Mouse (Mus musculus) limb, embryonic 15.5 days (tissue): Measurements from ENCODE around the gene Gm21319. TPM values are rescaled to one million over a fixed set of nuclear protein-coding genes. Genes with fewer than 3 reads are reported as not detected.
"Not testable (repeated sequence)": the region's sequence is repeated elsewhere in the genome, so short reads cannot be mapped to it uniquely, and the experiment has no call there.

Experiments
- ATAC-seq: fragments of 200-750 bp; cut with Nextera tagmentation; 2 replicates; pipeline ENCODE4 v1.8.0; 2017; ENCODE audit warnings: low read depth, moderate TSS enrichment; ENCODE audit not compliant: insufficient number of reproducible peaks, low FRiP score, low TSS enrichment
- H3K27ac ChIP-seq: fragments of 300-500 bp; sonication (generic); 2 replicates; pipeline ENCODE4 v1.5.1; 2015; ENCODE audit warnings: moderate library complexity, mild to moderate bottlenecking, inconsistent platforms
- H3K27me3 ChIP-seq: fragments of 300-500 bp; sonication (generic); 2 replicates; pipeline ENCODE4 v1.6.1; 2015; ENCODE audit warnings: inconsistent platforms
- H3K36me3 ChIP-seq: fragments of 300-500 bp; sonication (generic); 2 replicates; pipeline ENCODE4 v1.6.1; 2015; ENCODE audit warnings: inconsistent platforms
- H3K4me1 ChIP-seq: fragments of 300-500 bp; sonication (generic); 2 replicates; pipeline ENCODE4 v1.6.1; 2015; ENCODE audit warnings: inconsistent platforms
- H3K4me2 ChIP-seq: fragments of 300-500 bp; sonication (generic); 2 replicates; pipeline ENCODE4 v1.6.1; 2015; ENCODE audit warnings: mild to moderate bottlenecking, inconsistent platforms
- H3K4me3 ChIP-seq: fragments of 300-500 bp; sonication (generic); 2 replicates; pipeline ENCODE4 v1.5.1; 2015; ENCODE audit warnings: mild to moderate bottlenecking, inconsistent platforms
- H3K9ac ChIP-seq: fragments of 300-500 bp; sonication (generic); 2 replicates; pipeline ENCODE4 v1.6.1; 2015; ENCODE audit warnings: inconsistent platforms
- H3K9me3 ChIP-seq: fragments of 300-500 bp; sonication (generic); 2 replicates; pipeline ENCODE4 v1.6.1; 2016; ENCODE audit warnings: inconsistent platforms
- WGBS: fragments of 180-500 bp; shearing (Covaris S2); methylation state at CpG from one replicate; pipeline ENCODE4 v1.1.7; 2015; 5-methylcytosine and 5-hydroxymethylcytosine counted together
- polyA plus RNA-seq: library from polyadenylated mRNA; unstranded; fragments of >200 nt; fragmentation: Nextera tagmentation; extraction: Ambion mirVana; gene quantifications from 2 replicates; pipeline ENCODE4 v1.2.1, GENCODE M21; 2015

Gm21319 gene
- not detected in 2 replicates for polyA plus RNA-seq

- H3K27ac ChIP-seq, H3K27me3 ChIP-seq, H3K9ac ChIP-seq, H3K4me3 ChIP-seq, H3K9me3 ChIP-seq, H3K4me1 ChIP-seq, H3K4me2 ChIP-seq, H3K36me3 ChIP-seq, ATAC-seq: not testable (repeated sequence)
- 93% methylated on average over 4 of the region's 4 CpGs for WGBS
Observed at GRCm38 (mm10) chr12:87775655-87776054, at the start of gene Gm21319. Gm21319 (minus strand) TSS chr12:87775755.

- H3K9me3 ChIP-seq, H3K36me3 ChIP-seq, ATAC-seq, H3K9ac ChIP-seq, H3K4me2 ChIP-seq, H3K4me3 ChIP-seq, H3K27ac ChIP-seq, H3K4me1 ChIP-seq, H3K27me3 ChIP-seq: not testable (repeated sequence)
- WGBS = 83% methylated on average over 6 of the region's 6 CpGs
Observed at GRCm38 (mm10) chr12:87816277-87816676, 40.7 kb upstream of the Gm21319 start, which contains the start of gene BB287469. BB287469 (plus strand) TSS chr12:87816577.

GRCm38 (mm10) chr12:87797971-87798370, 22.4 kb upstream of the Gm21319 start:
- 89% methylated on average over 5 of the region's 5 CpGs for WGBS
- H3K27me3 ChIP-seq, H3K4me3 ChIP-seq, H3K4me1 ChIP-seq, H3K9me3 ChIP-seq, ATAC-seq, H3K4me2 ChIP-seq, H3K27ac ChIP-seq, H3K36me3 ChIP-seq, H3K9ac ChIP-seq: not testable (repeated sequence)

- H3K9ac ChIP-seq, H3K9me3 ChIP-seq, H3K4me3 ChIP-seq, H3K4me1 ChIP-seq, H3K27me3 ChIP-seq, H3K36me3 ChIP-seq, ATAC-seq, H3K4me2 ChIP-seq, H3K27ac ChIP-seq: not testable (repeated sequence)
- 75% methylated on average over 1 of the region's 1 CpGs for WGBS
Observed at GRCm38 (mm10) chr12:87795212-87795611, 19.7 kb upstream of the Gm21319 start, which contains the start of gene Gm21936. Gm21936 (plus strand) TSS chr12:87795512.

Other genes with a start within 250 kb of the Gm21319 start
- not detected in 2 replicates for gene Oog1, start 173.1 kb downstream of the Gm21319 start, polyA plus RNA-seq
- not detected in 2 replicates for gene Gm4027, start 156.9 kb downstream of the Gm21319 start, polyA plus RNA-seq
- not detected in 2 replicates for gene Gm16381, start 131.1 kb downstream of the Gm21319 start, polyA plus RNA-seq
- not detected in 2 replicates for gene Gm21936, start 19.8 kb upstream of the Gm21319 start, polyA plus RNA-seq
- not detected in 2 replicates for gene BB287469, start 40.8 kb upstream of the Gm21319 start, polyA plus RNA-seq
- gene Gm2001, start 66.6 kb upstream of the Gm21319 start, polyA plus RNA-seq = not detected in 2 replicates
- not detected in 2 replicates for gene Gm2016, start 98.3 kb upstream of the Gm21319 start, polyA plus RNA-seq
- gene Gm2022, start 119.6 kb upstream of the Gm21319 start, polyA plus RNA-seq = not detected in 2 replicates
- gene Gm2035, start 144.1 kb upstream of the Gm21319 start, polyA plus RNA-seq = not detected in 2 replicates
- not detected in 2 replicates for gene Gm2042, start 178.3 kb upstream of the Gm21319 start, polyA plus RNA-seq
- gene Gm2075, start 236.1 kb upstream of the Gm21319 start, polyA plus RNA-seq = not detected in 2 replicates
- not detected in 2 replicates for gene Gm6803, start 243.0 kb upstream of the Gm21319 start, polyA plus RNA-seq